Mouse (Mus musculus): ENCODE results near the gene Slc16a9. TPM values are rescaled to one million over a fixed set of nuclear protein-coding genes. Genes with fewer than 3 reads are reported as not detected.

Slc16a9 gene
- polyA plus RNA-seq, 1 experiment from 2014 or later: 0.32 TPM

GRCm38 (mm10) chr10:70237936-70238335 lies 7.0 kb upstream of the Slc16a9 start:
- no peak overlapping the region for H3K4me3 ChIP-seq (ENCODE audit: low read depth, low read length)
- H3K27ac ChIP-seq (ENCODE audit: low read depth, low read length): no peak overlapping the region
- no peak for ATAC-seq (ENCODE audit: low FRiP score)
- no peak overlapping the region for H3K4me2 ChIP-seq (replicated peaks; ENCODE audit: low read depth, low read length)
- no peaks in the 10 kb centered on the region; the same call in 1 of the 2 replicates for H3K27me3 ChIP-seq (ENCODE audit: control insufficient read depth, insufficient read depth, low read length)
- no peak for DNase-seq (ENCODE audit: low spot score)
- WGBS: 88% methylated on average over 2 of the region's 2 CpGs
- H3K9ac ChIP-seq (ENCODE audit: low read depth, low read length): no peak overlapping the region
- H3K36me3 ChIP-seq (ENCODE audit: control insufficient read depth, insufficient read depth, low read length): no peaks in the 10 kb centered on the region
- H3K9me3 ChIP-seq (ENCODE audit: control insufficient read depth, low read length): no peaks in the 10 kb centered on the region
- no peaks in the 10 kb centered on the region for H3K4me1 ChIP-seq (replicated peaks; ENCODE audit: control insufficient read depth, insufficient read depth, low read length)

DNA sequence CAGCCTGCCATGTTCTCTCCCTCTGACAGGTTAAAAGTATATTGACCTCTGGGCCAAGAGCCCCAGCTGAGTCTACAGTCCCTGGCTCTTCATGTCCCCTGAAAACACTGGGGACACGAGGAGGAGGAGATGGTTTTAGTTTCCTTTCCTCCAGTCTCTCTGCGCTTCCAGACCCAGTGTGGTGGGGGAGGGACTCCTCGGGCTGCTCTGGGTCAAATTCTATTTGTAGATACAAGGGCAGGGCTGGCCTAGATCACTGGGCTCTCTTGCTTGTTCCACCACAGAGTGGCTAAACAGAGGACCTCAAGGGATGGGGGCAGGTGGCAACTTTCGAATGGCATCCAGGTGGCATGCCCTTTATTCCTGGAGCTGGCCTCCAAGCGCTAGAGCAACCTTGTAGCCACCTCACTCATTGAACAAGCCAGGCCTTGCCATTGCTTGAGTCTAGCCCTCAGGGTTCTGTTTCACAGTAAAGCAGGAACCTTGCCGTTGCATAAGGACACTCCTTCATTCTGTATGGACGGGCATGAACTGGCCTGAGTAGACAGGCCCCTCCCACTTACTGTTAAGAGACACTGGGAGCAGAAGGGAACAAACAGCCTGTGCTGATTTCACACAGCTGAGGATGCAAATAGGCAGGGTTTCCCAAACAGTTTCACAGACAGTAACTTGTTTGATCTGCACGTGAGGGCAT lies 2.0 kb upstream of the Slc16a9 start:
- Histone ChIP-seq H3K9me3 (ENCODE audit: control insufficient read depth, low read length) (no peaks in the 10 kb centered on the region), H3K4me1 (replicated peaks; ENCODE audit: control insufficient read depth, insufficient read depth, low read length) (peaks cover 5% of the 10 kb centered on the region; the same call in 1 of the 2 replicates), H3K36me3 (ENCODE audit: control insufficient read depth, insufficient read depth, low read length) (no peaks in the 10 kb centered on the region), H3K27me3 (ENCODE audit: control insufficient read depth, insufficient read depth, low read length) (peaks cover 16% of the 10 kb centered on the region), H3K9ac (ENCODE audit: low read depth, low read length) (no peak overlapping the region), H3K27ac (ENCODE audit: low read depth, low read length) (no peak overlapping the region), H3K4me3 (ENCODE audit: low read depth, low read length) (no peak overlapping the region), H3K4me2 (replicated peaks; ENCODE audit: low read depth, low read length) (no peak overlapping the region)
- 44% methylated on average over 8 of the region's 8 CpGs for WGBS
- no peak for DNase-seq (ENCODE audit: low spot score)
- ATAC-seq (ENCODE audit: low FRiP score): no peak

GRCm38 (mm10) chr10:70245559-70245945 lies 652 bp downstream of the Slc16a9 start:
- peak overlapping the region; percentile 98 for H3K4me2 ChIP-seq (replicated peaks; ENCODE audit: low read depth, low read length)
- H3K9ac ChIP-seq (ENCODE audit: low read depth, low read length): peak overlapping the region; percentile 68
- no peak overlapping the region for H3K27ac ChIP-seq (ENCODE audit: low read depth, low read length)
- H3K36me3 ChIP-seq (ENCODE audit: control insufficient read depth, insufficient read depth, low read length): no peaks in the 10 kb centered on the region
- WGBS: under 1% methylated on average over 16 of the region's 16 CpGs
- peaks cover 5% of the 10 kb centered on the region; the same call in 1 of the 2 replicates for H3K4me1 ChIP-seq (replicated peaks; ENCODE audit: control insufficient read depth, insufficient read depth, low read length)
- no peaks in the 10 kb centered on the region for H3K9me3 ChIP-seq (ENCODE audit: control insufficient read depth, low read length)
- DNase-seq (ENCODE audit: low spot score): peak; percentile 68
- peaks cover 16% of the 10 kb centered on the region for H3K27me3 ChIP-seq (ENCODE audit: control insufficient read depth, insufficient read depth, low read length)
- no peak for ATAC-seq (ENCODE audit: low FRiP score)
- H3K4me3 ChIP-seq (ENCODE audit: low read depth, low read length): peak overlapping the region; percentile 62

DNA sequence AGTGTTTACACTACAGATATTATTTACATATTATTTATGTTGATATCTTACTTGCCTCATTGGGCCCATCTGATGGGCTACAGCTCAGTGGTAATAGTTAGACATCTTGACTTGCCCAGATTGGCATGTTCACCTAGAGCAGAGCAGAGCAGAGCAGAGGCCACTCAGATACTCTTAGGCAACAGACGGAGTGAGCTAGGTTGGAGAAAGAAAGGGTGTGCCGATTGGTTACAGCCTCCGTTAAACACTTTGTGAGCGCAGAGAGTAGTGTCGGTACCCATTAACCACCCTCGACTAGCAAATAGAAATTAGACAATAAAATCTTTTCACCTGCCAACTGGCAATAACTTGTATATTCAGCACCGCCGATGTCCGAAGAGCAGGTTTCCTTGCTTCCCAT lies 1.2 kb downstream of the Slc16a9 start:
- Histone ChIP-seq H3K27ac (ENCODE audit: low read depth, low read length) (no peak overlapping the region), H3K27me3 (ENCODE audit: control insufficient read depth, insufficient read depth, low read length) (peaks cover 16% of the 10 kb centered on the region), H3K9me3 (ENCODE audit: control insufficient read depth, low read length) (no peaks in the 10 kb centered on the region), H3K4me2 (replicated peaks; ENCODE audit: low read depth, low read length) (peak overlapping the region; percentile 98; the same call in 1 of the 2 replicates), H3K36me3 (ENCODE audit: control insufficient read depth, insufficient read depth, low read length) (no peaks in the 10 kb centered on the region), H3K4me1 (replicated peaks; ENCODE audit: control insufficient read depth, insufficient read depth, low read length) (peaks cover 5% of the 10 kb centered on the region; the same call in 1 of the 2 replicates), H3K9ac (ENCODE audit: low read depth, low read length) (no peak overlapping the region), H3K4me3 (ENCODE audit: low read depth, low read length) (no peak overlapping the region)
- ATAC-seq (ENCODE audit: low FRiP score): no peak
- 30% methylated on average over 9 of the region's 9 CpGs for WGBS
- peak; percentile 28 for DNase-seq (ENCODE audit: low spot score)

DNA sequence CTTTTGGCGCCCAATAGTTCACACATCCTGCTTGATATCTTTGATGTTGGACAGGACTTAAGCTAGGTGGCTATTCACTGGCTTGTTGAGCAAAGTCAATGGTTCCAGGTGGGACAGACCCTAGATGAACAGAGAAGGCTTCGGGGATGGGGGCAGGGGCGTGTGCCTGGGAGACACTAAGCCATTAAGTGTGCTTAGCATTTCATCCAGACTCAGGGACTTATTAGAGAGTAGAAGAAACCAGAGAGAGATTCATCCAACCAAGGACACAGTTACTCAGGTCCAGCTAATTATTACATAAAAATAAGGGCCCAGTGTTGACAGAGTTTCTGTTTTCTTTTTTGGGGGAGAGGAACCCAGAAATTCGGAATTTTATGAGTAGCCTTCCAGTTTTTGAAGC lies 5.5 kb downstream of the Slc16a9 start:
- no peak overlapping the region for H3K9ac ChIP-seq (ENCODE audit: low read depth, low read length)
- no peaks in the 10 kb centered on the region; the same call in 1 of the 2 replicates for H3K4me1 ChIP-seq (replicated peaks; ENCODE audit: control insufficient read depth, insufficient read depth, low read length)
- no peak overlapping the region for H3K4me3 ChIP-seq (ENCODE audit: low read depth, low read length)
- ATAC-seq (ENCODE audit: low FRiP score) (no peak), DNase-seq (ENCODE audit: low spot score) (no peak)
- WGBS: 85% methylated on average over 4 of the region's 4 CpGs
- no peak overlapping the region for H3K27ac ChIP-seq (ENCODE audit: low read depth, low read length)
- no peak overlapping the region for H3K4me2 ChIP-seq (replicated peaks; ENCODE audit: low read depth, low read length)
- H3K36me3 ChIP-seq (ENCODE audit: control insufficient read depth, insufficient read depth, low read length): no peaks in the 10 kb centered on the region
- H3K9me3 ChIP-seq (ENCODE audit: control insufficient read depth, low read length): no peaks in the 10 kb centered on the region
- H3K27me3 ChIP-seq (ENCODE audit: control insufficient read depth, insufficient read depth, low read length): peaks cover 11% of the 10 kb centered on the region

DNA sequence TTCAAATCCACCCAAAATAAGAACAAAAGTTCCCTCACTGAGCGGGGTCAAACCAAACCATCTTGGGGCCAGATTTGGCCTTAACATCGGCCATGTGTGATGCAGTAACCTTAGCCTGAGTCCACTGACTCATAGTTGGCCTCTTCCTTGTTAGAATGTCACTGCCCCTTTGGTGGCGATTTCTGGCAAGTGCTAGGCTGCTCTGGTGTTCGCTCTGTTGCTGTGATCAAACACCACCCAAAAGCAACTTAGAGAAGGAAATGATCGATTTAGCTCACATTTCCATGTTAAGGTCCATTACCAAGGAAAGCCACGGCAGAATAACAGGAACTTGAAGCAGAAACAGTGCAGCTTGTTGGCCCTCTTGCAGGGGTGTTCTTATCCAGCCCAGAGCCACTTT lies 5.9 kb downstream of the Slc16a9 start:
- H3K4me1 ChIP-seq (replicated peaks; ENCODE audit: control insufficient read depth, insufficient read depth, low read length): no peaks in the 10 kb centered on the region; the same call in 1 of the 2 replicates
- no peak overlapping the region for H3K4me3 ChIP-seq (ENCODE audit: low read depth, low read length)
- 85% methylated on average over 6 of the region's 6 CpGs for WGBS
- H3K4me2 ChIP-seq (replicated peaks; ENCODE audit: low read depth, low read length): no peak overlapping the region
- H3K27me3 ChIP-seq (ENCODE audit: control insufficient read depth, insufficient read depth, low read length): peaks cover 8% of the 10 kb centered on the region
- DNase-seq (ENCODE audit: low spot score) (no peak), ATAC-seq (ENCODE audit: low FRiP score) (no peak)
- H3K9ac ChIP-seq (ENCODE audit: low read depth, low read length): no peak overlapping the region
- no peaks in the 10 kb centered on the region for H3K36me3 ChIP-seq (ENCODE audit: control insufficient read depth, insufficient read depth, low read length)
- no peak overlapping the region for H3K27ac ChIP-seq (ENCODE audit: low read depth, low read length)
- no peaks in the 10 kb centered on the region for H3K9me3 ChIP-seq (ENCODE audit: control insufficient read depth, low read length)

DNA sequence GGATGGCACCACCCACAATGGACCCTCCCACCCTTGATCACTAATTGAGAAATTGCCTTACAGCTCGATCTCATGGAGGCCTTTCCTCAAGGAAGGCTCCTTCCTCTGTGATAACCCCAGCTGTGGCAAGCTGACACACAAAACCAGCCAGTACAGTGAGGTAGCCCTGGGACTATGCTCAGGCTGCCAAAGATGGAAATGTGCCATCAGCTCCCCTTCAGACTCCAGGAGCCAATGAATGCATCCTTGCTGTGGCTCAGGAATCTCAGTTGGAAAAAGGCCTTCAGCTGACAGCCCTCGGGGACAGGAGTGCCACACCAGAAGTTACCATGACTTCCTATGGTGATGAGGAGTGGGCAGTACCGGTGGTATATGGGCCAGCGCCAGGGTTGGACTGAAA lies 9.8 kb downstream of the Slc16a9 start:
- H3K27me3 ChIP-seq (ENCODE audit: control insufficient read depth, insufficient read depth, low read length): no peaks in the 10 kb centered on the region
- H3K9me3 ChIP-seq (ENCODE audit: control insufficient read depth, low read length): no peaks in the 10 kb centered on the region
- DNase-seq (ENCODE audit: low spot score) (no peak), ATAC-seq (ENCODE audit: low FRiP score) (no peak)
- H3K4me1 ChIP-seq (replicated peaks; ENCODE audit: control insufficient read depth, insufficient read depth, low read length): no peaks in the 10 kb centered on the region
- H3K27ac ChIP-seq (ENCODE audit: low read depth, low read length): no peak overlapping the region
- no peak overlapping the region for H3K4me3 ChIP-seq (ENCODE audit: low read depth, low read length)
- H3K36me3 ChIP-seq (ENCODE audit: control insufficient read depth, insufficient read depth, low read length): no peaks in the 10 kb centered on the region
- 83% methylated on average over 4 of the region's 4 CpGs for WGBS
- no peak overlapping the region for H3K9ac ChIP-seq (ENCODE audit: low read depth, low read length)
- no peak overlapping the region for H3K4me2 ChIP-seq (replicated peaks; ENCODE audit: low read depth, low read length)

GRCm38 (mm10) chr10:70255601-70256210 lies 10.8 kb downstream of the Slc16a9 start:
- Histone ChIP-seq H3K9me3 (ENCODE audit: control insufficient read depth, low read length) (no peaks in the 10 kb centered on the region), H3K27me3 (ENCODE audit: control insufficient read depth, insufficient read depth, low read length) (no peaks in the 10 kb centered on the region), H3K9ac (ENCODE audit: low read depth, low read length) (no peak overlapping the region), H3K36me3 (ENCODE audit: control insufficient read depth, insufficient read depth, low read length) (no peaks in the 10 kb centered on the region), H3K27ac (ENCODE audit: low read depth, low read length) (no peak overlapping the region), H3K4me2 (replicated peaks; ENCODE audit: low read depth, low read length) (no peak overlapping the region), H3K4me1 (replicated peaks; ENCODE audit: control insufficient read depth, insufficient read depth, low read length) (no peaks in the 10 kb centered on the region), H3K4me3 (ENCODE audit: low read depth, low read length) (no peak overlapping the region)
- WGBS: 83% methylated on average over 15 of the region's 15 CpGs
- ATAC-seq (ENCODE audit: low FRiP score) (no peak), DNase-seq (ENCODE audit: low spot score) (no peak)

DNA sequence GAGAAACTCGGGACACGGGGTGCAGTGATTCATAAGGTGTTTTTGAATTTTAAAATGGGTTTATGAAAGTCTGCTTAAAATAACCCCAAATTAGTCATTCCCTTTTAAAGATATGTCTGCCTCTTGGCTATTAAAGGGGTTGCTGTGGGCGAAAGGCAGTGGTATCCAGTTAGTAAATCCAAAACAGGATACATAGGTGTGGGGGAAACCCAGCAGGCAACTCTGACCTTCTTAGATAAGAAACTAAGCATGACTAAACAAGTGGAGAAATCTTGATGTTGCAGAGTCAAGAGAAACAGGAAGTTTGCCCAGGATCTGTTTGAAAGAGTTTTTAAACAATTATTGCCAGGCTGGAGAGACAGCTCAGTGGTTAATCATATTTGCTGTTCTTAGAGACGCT lies 12.1 kb downstream of the Slc16a9 start:
- no peak for DNase-seq (ENCODE audit: low spot score)
- Histone ChIP-seq H3K4me2 (replicated peaks; ENCODE audit: low read depth, low read length) (no peak overlapping the region), H3K9ac (ENCODE audit: low read depth, low read length) (no peak overlapping the region), H3K36me3 (ENCODE audit: control insufficient read depth, insufficient read depth, low read length) (no peaks in the 10 kb centered on the region), H3K4me1 (replicated peaks; ENCODE audit: control insufficient read depth, insufficient read depth, low read length) (no peaks in the 10 kb centered on the region), H3K27me3 (ENCODE audit: control insufficient read depth, insufficient read depth, low read length) (no peaks in the 10 kb centered on the region), H3K9me3 (ENCODE audit: control insufficient read depth, low read length) (no peaks in the 10 kb centered on the region), H3K4me3 (ENCODE audit: low read depth, low read length) (no peak overlapping the region), H3K27ac (ENCODE audit: low read depth, low read length) (no peak overlapping the region)
- WGBS: 88% methylated on average over 4 of the region's 4 CpGs
- no peak for ATAC-seq (ENCODE audit: low FRiP score)

Data from hindbrain, embryonic 11.5 days (tissue).